Mouse (Mus musculus): ENCODE measurements around the gene Rasgrp1.

- TF ChIP-seq CTCF (conservative IDR thresholded peaks at IDR 0.05; ENCODE audit: low read length) (no peak), POU5F1 (IDR thresholded peaks at IDR 0.05; ENCODE audit: borderline replicate concordance, low read length) (no peak)
These were observed 23.8 kb downstream of the Rasgrp1 start for GRCm38 (mm10) chr2:117318991-117319390.
